Mouse (Mus musculus) left cerebral cortex, adult 9 months (tissue): Measurements from ENCODE around the gene Cd2.

Source experiments
- DNase-seq, 2 experiments: peaks; one replicate each; pipeline ENCODE4 v3.0.0; 2022; ENCODE audit warnings: low spot score in 2 of 2

The Cd2 gene

GRCm38 (mm10) chr3:101293571-101294135 lies 5.9 kb upstream of the Cd2 start:
- no peak for DNase-seq

- DNase-seq = no peak
Observed at GRCm38 (mm10) chr3:101292611-101293010, 4.9 kb upstream of the Cd2 start.

- no peak for DNase-seq
Observed at GRCm38 (mm10) chr3:101290587-101291520, 3.1 kb upstream of the Cd2 start.

GRCm38 (mm10) chr3:101290036-101290435 lies 2.3 kb upstream of the Cd2 start:
- DNase-seq = no peak

GRCm38 (mm10) chr3:101289406-101289805 lies 1.7 kb upstream of the Cd2 start:
- DNase-seq = no peak

GRCm38 (mm10) chr3:101286336-101287325 lies 1.1 kb downstream of the Cd2 start:
- DNase-seq = no peak

GRCm38 (mm10) chr3:101285851-101286250 lies 1.9 kb downstream of the Cd2 start:
- DNase-seq = no peak

- DNase-seq = no peak
Observed at GRCm38 (mm10) chr3:101285021-101285615, 2.6 kb downstream of the Cd2 start.

- no peak for DNase-seq
Observed at GRCm38 (mm10) chr3:101283869-101284706, 3.7 kb downstream of the Cd2 start.

- DNase-seq = no peak
Observed at GRCm38 (mm10) chr3:101283441-101283840, 4.3 kb downstream of the Cd2 start.

GRCm38 (mm10) chr3:101282556-101283180 lies 5.1 kb downstream of the Cd2 start:
- DNase-seq = no peak

GRCm38 (mm10) chr3:101281841-101282240 lies 5.9 kb downstream of the Cd2 start:
- no peak for DNase-seq

GRCm38 (mm10) chr3:101280348-101281311 lies 7.1 kb downstream of the Cd2 start:
- no peak for DNase-seq

- DNase-seq = no peak
Observed at GRCm38 (mm10) chr3:101279561-101279960, 8.2 kb downstream of the Cd2 start.

- no peak for DNase-seq
Observed at GRCm38 (mm10) chr3:101278396-101278795, 9.3 kb downstream of the Cd2 start.

- DNase-seq = no peak
Observed at GRCm38 (mm10) chr3:101277830-101278229, 9.9 kb downstream of the Cd2 start.

- no peak for DNase-seq
Observed at GRCm38 (mm10) chr3:101276501-101277320, 11.0 kb downstream of the Cd2 start.
